Mouse (Mus musculus) MEL (cell line): ENCODE data around the gene Trim14. TPM values are rescaled to one million over a fixed set of nuclear protein-coding genes. Genes with fewer than 3 reads are reported as not detected.

Experiments
- DNase-seq: peaks from one replicate; pipeline ENCODE4 v3.0.0; 2011; ENCODE audit warnings: low read depth, low spot score
- H3K27ac ChIP-seq: 2 replicates; pipeline ENCODE4 v1.5.1; 2012; ENCODE audit warnings: low read depth, mild to moderate bottlenecking, control low read depth, low read length, moderate library complexity; ENCODE audit not compliant: control insufficient read depth
- H3K27me3 ChIP-seq, 2 experiments: fragments of 150-350 bp in 1 of 2; sonication (generic) in 1 of 2; 2 replicates each; pipeline ENCODE4 v1.6.1; 2012; ENCODE audit warnings: low read length in 2 of 2, mild to moderate bottlenecking in 2 of 2, improper control_type of control experiment in 1 of 2, moderate library complexity in 1 of 2; ENCODE audit not compliant: insufficient read depth in 2 of 2, control insufficient read depth in 1 of 2
- H3K36me3 ChIP-seq, 2 experiments: 2 replicates each; pipeline ENCODE4 v1.6.1; 2012 to 2014; ENCODE audit warnings: low read length in 2 of 2, improper control_type of control experiment in 1 of 2, inconsistent platforms in 1 of 2, mild to moderate bottlenecking in 1 of 2; ENCODE audit not compliant: insufficient read depth in 2 of 2, control insufficient read depth in 1 of 2
- H3K4me1 ChIP-seq, 2 experiments: fragments of 150-350 bp in 1 of 2; sonication (generic) in 1 of 2; 2 replicates each; pipeline ENCODE4 v1.6.1; 2012; ENCODE audit warnings: low read length in 2 of 2, improper control_type of control experiment in 1 of 2, mild to moderate bottlenecking in 1 of 2; ENCODE audit not compliant: insufficient read depth in 2 of 2, control insufficient read depth in 1 of 2
- H3K4me3 ChIP-seq, 2 experiments: fragments of 150-350 bp in 1 of 2; sonication (generic) in 1 of 2; 2 replicates each; pipeline ENCODE4 v1.5.1; 2012; ENCODE audit warnings: low read depth in 2 of 2, low read length in 2 of 2, mild to moderate bottlenecking in 2 of 2, moderate library complexity in 2 of 2, control low read depth in 1 of 2, improper control_type of control experiment in 1 of 2; ENCODE audit not compliant: control insufficient read depth in 1 of 2, insufficient read depth in 1 of 2
- H3K79me2 ChIP-seq: 2 replicates; pipeline ENCODE4 v1.6.1; 2012; ENCODE audit warnings: mild to moderate bottlenecking, low read length, moderate library complexity; ENCODE audit not compliant: control insufficient read depth, poor library complexity, insufficient read depth
- H3K9ac ChIP-seq: 2 replicates; pipeline ENCODE4 v1.6.1; 2012; ENCODE audit warnings: low read depth, mild to moderate bottlenecking, control low read depth, low read length, moderate library complexity; ENCODE audit not compliant: control insufficient read depth, poor library complexity, severe bottlenecking
- H3K9me3 ChIP-seq: fragments of 150-350 bp; sonication (generic); replicated peaks from 2 replicates; pipeline ENCODE4 v1.6.1; 2012; ENCODE audit warnings: mild to moderate bottlenecking, low read length, improper control_type of control experiment, moderate library complexity; ENCODE audit not compliant: insufficient read depth
- CHD1 ChIP-seq: IDR thresholded peaks from 2 replicates; pipeline ENCODE4 v1.6.1; 2012; ENCODE audit warnings: low read depth, mild to moderate bottlenecking, inconsistent platforms, low read length, improper control_type of control experiment
- CTCF ChIP-seq, 3 experiments: IDR thresholded peaks in 2 of 3; conservative IDR thresholded peaks in 1 of 3; 2 replicates each; pipeline ENCODE4 v1.5.1; 2011 to 2012; ENCODE audit warnings: low read length in 3 of 3, low read depth in 2 of 3, mild to moderate bottlenecking in 2 of 3, improper control_type of control experiment in 1 of 3, inconsistent platforms in 1 of 3, mixed read lengths in 1 of 3, moderate library complexity in 1 of 3; ENCODE audit not compliant: control insufficient read depth in 1 of 3, insufficient read depth in 1 of 3, poor library complexity in 1 of 3, severe bottlenecking in 1 of 3
- GATA1 ChIP-seq: IDR thresholded peaks from 2 replicates; pipeline ENCODE4 v1.6.1; 2011; ENCODE audit warnings: low read depth, low read length, improper control_type of control experiment
- JUND ChIP-seq: IDR thresholded peaks from 2 replicates; pipeline ENCODE4 v1.6.1; 2011; ENCODE audit warnings: low read depth, mild to moderate bottlenecking, improper control_type of control experiment, low read length
- MAFK ChIP-seq: IDR thresholded peaks from 2 replicates; pipeline ENCODE4 v1.6.1; 2011; ENCODE audit warnings: low read depth, mild to moderate bottlenecking, low read length, improper control_type of control experiment, borderline replicate concordance
- MAX ChIP-seq: IDR thresholded peaks from 2 replicates; pipeline ENCODE4 v1.6.1; 2011; ENCODE audit warnings: low read length, improper control_type of control experiment
- MAZ ChIP-seq: IDR thresholded peaks from 2 replicates; pipeline ENCODE4 v1.6.1; 2012; ENCODE audit warnings: low read depth, mild to moderate bottlenecking, inconsistent platforms, low read length, improper control_type of control experiment
- MEF2A ChIP-seq: IDR thresholded peaks from 2 replicates; pipeline ENCODE4 v1.6.1; 2014; ENCODE audit warnings: low read depth, mild to moderate bottlenecking, inconsistent platforms, low read length, improper control_type of control experiment; ENCODE audit not compliant: poor library complexity, insufficient replicate concordance, severe bottlenecking; ENCODE audit errors: extremely low read depth
- MYB ChIP-seq: IDR thresholded peaks from 2 replicates; pipeline ENCODE4 v1.6.1; 2011; ENCODE audit warnings: mild to moderate bottlenecking, low read depth, low read length, improper control_type of control experiment
- MYC ChIP-seq: IDR thresholded peaks from 2 replicates; pipeline ENCODE4 v1.6.1; 2011; ENCODE audit warnings: low read depth, mild to moderate bottlenecking, low read length, improper control_type of control experiment, moderate library complexity
- NELFE ChIP-seq: IDR thresholded peaks from 2 replicates; pipeline ENCODE4 v1.6.1; 2011; ENCODE audit warnings: low read depth, low read length, improper control_type of control experiment
- NRF1 ChIP-seq: IDR thresholded peaks from 2 replicates; pipeline ENCODE4 v1.6.1; 2014; ENCODE audit warnings: low read depth, mild to moderate bottlenecking, inconsistent platforms, low read length, improper control_type of control experiment, moderate library complexity; ENCODE audit not compliant: poor library complexity, insufficient read depth, severe bottlenecking
- POLR2A ChIP-seq, 2 experiments: IDR thresholded peaks; 2 replicates each; pipeline ENCODE4 v1.6.1; 2011 to 2012; ENCODE audit warnings: low read length in 2 of 2, mild to moderate bottlenecking in 2 of 2, control low read depth in 1 of 2, improper control_type of control experiment in 1 of 2, low read depth in 1 of 2, moderate library complexity in 1 of 2; ENCODE audit not compliant: control insufficient read depth in 1 of 2, insufficient read depth in 1 of 2, poor library complexity in 1 of 2
- POLR2AphosphoS5 ChIP-seq: IDR thresholded peaks from 2 replicates; pipeline ENCODE4 v1.6.1; 2012; ENCODE audit warnings: low read depth, borderline replicate concordance, mild to moderate bottlenecking, inconsistent platforms, low read length, moderate library complexity, mixed read lengths
- RAD21 ChIP-seq: IDR thresholded peaks from 2 replicates; pipeline ENCODE4 v1.6.1; 2011; ENCODE audit warnings: mild to moderate bottlenecking, low read depth, low read length, improper control_type of control experiment
- RCOR1 ChIP-seq: IDR thresholded peaks from 2 replicates; pipeline ENCODE4 v1.6.1; 2012; ENCODE audit warnings: low read depth, mild to moderate bottlenecking, inconsistent platforms, low read length, improper control_type of control experiment
- SMC3 ChIP-seq: IDR thresholded peaks from 2 replicates; pipeline ENCODE4 v1.6.1; 2011; ENCODE audit warnings: low read depth, low read length, improper control_type of control experiment
- USF2 ChIP-seq, 2 experiments: IDR thresholded peaks; 2 replicates each; pipeline ENCODE4 v1.6.1; 2011 to 2012; ENCODE audit warnings: improper control_type of control experiment in 2 of 2, low read length in 2 of 2, borderline replicate concordance in 1 of 2, inconsistent platforms in 1 of 2, low read depth in 1 of 2, mild to moderate bottlenecking in 1 of 2; ENCODE audit not compliant: insufficient read depth in 1 of 2
- ZC3H11A ChIP-seq: IDR thresholded peaks from 2 replicates; pipeline ENCODE4 v1.6.1; 2012; ENCODE audit warnings: low read depth, mild to moderate bottlenecking, inconsistent platforms, low read length, improper control_type of control experiment
- ZKSCAN1 ChIP-seq: IDR thresholded peaks from 2 replicates; pipeline ENCODE4 v1.6.1; 2012; ENCODE audit warnings: low read depth, mild to moderate bottlenecking, inconsistent platforms, low read length, improper control_type of control experiment, moderate library complexity
- polyA plus RNA-seq, 2 experiments: library from polyadenylated mRNA; stranded (reverse) in 1 of 2; unstranded in 1 of 2; fragments of >175 nt in 1 of 2; fragments of >200 nt in 1 of 2; gene quantifications; 2 replicates each; pipeline versions ENCODE4 v1.2.1 to v1.2.4; 2012; ENCODE audit warnings: low replicate concordance in 2 of 2, low read depth in 1 of 2; ENCODE audit not compliant: insufficient read length in 2 of 2, insufficient read depth in 1 of 2, missing spikeins in 1 of 2
- total RNA-seq: library from RNA; depleted of rRNA; stranded (reverse); fragments of 300-350 nt; gene quantifications from 2 replicates; pipeline ENCODE4 v1.2.3, GENCODE M21; 2012

Gene Trim14
- total and polyA plus RNA-seq, 3 experiments: 1.1 to 5.1 TPM; not detected in 1

DNA sequence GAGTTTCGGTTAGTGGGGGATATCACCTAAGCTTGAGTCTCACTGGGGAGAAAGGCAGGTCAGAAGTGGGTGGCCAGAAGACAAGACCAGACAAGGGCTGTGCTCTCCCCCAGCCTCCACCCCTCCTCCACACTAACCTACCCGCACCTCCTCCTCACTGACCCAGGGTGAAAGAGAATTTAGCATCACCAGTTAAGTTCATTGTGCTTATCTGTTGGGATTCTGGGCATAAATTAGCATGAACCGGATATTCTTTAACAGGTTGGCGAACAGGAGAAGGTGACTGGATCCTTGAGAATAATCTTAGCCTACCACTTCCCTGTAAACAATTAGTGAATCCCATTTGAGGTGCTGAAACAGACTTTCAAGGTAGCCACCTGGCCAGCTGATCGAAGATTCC, 60.8 kb downstream of the Trim14 start:
- no peak for DNase-seq
- Histone ChIP-seq H3K79me2 (no peaks in the 10 kb centered on the region), H3K9me3 (no peaks in the 10 kb centered on the region), H3K27ac (no peak overlapping the region), H3K9ac (no peak overlapping the region), H3K4me3 (no peak overlapping the region), H3K4me1 (no peaks in the 10 kb centered on the region), H3K27me3 (no peaks in the 10 kb centered on the region), H3K36me3 (peaks cover 0 to 17% of the 10 kb centered on the region in 2 experiments; a peak in 2 of 4 replicates)
- no peak for TF ChIP-seq MAX
- no peak for TF ChIP-seq MYC
- no peak for TF ChIP-seq ZC3H11A
- no peak for TF ChIP-seq USF2 (IDR thresholded peaks at IDR 0.05; ENCODE audit: borderline replicate concordance in 1 of 2, insufficient read depth in 1 of 2, low read depth in 1 of 2, low read length in 2 of 2)
- TF ChIP-seq MAFK: no peak
- TF ChIP-seq RAD21: no peak
- no peak for TF ChIP-seq CHD1
- no peak for TF ChIP-seq NRF1
- no peak for TF ChIP-seq CTCF (IDR thresholded peaks at IDR 0.05 in 2 of 3, conservative IDR thresholded peaks at IDR 0.05 in 1 of 3; ENCODE audit: control insufficient read depth in 1 of 3, insufficient read depth in 1 of 3, low read depth in 2 of 3, low read length in 3 of 3, poor library complexity in 1 of 3, severe bottlenecking in 1 of 3)
- no peak for TF ChIP-seq GATA1
- no peak for TF ChIP-seq POLR2AphosphoS5

DNA sequence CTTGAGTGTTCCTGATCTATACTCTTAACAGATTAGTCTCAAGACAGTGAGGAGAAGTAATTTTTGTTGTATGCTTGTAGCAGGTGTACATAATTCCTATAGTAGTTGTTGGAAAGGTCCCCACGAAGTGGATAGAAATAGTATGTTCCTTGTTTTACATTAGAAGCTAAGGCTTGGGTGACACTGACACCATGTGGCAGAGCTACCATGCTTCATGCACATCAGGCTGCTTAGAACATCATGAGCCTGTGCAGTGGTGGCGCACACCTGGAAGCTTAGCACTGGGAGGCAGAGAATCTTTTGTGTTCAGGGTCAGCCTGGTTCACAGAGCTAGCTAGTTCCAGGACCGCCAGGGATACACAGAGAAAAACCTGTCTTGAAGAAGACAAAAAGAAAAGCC, 70.2 kb downstream of the Trim14 start:
- Histone ChIP-seq H3K27me3 (no peaks in the 10 kb centered on the region), H3K4me3 (no peak overlapping the region), H3K79me2 (peaks cover 20% of the 10 kb centered on the region), H3K9me3 (no peaks in the 10 kb centered on the region), H3K9ac (no peak overlapping the region), H3K27ac (no peak overlapping the region)
- DNase-seq: no peak
- no peak for TF ChIP-seq SMC3
- TF ChIP-seq ZKSCAN1: no peak
- no peak for TF ChIP-seq MEF2A
- no peak for TF ChIP-seq JUND
- no peak for TF ChIP-seq MYB
- no peak for TF ChIP-seq RCOR1
- no peak for TF ChIP-seq MAZ
- no peak for TF ChIP-seq POLR2A (IDR thresholded peaks at IDR 0.05; ENCODE audit: control insufficient read depth in 1 of 2, insufficient read depth in 1 of 2, low read depth in 1 of 2, low read length in 2 of 2, poor library complexity in 1 of 2)
- no peak for TF ChIP-seq NELFE
- TF ChIP-seq, all 39 proteins: peak for 0
- Histone ChIP-seq H3K4me1 (no peaks in the 10 kb centered on the region), H3K36me3 (peaks cover 0 to 70% of the 10 kb centered on the region in 2 experiments; a peak in 3 of 4 replicates)
